Mouse (Mus musculus) liver, embryonic 15.5 days (tissue): ENCODE measurements around the gene Cops7a. TPM values are rescaled to one million over a fixed set of nuclear protein-coding genes. Genes with fewer than 3 reads are reported as not detected.
A peak's percentile ranks its signal among the peaks of the same experiment; 100 is the strongest.

Source experiments
- ATAC-seq: fragments of 200-750 bp; cut with Nextera tagmentation; 2 replicates; pipeline ENCODE4 v1.8.0; 2017; ENCODE audit warnings: moderate number of reproducible peaks, mild to moderate bottlenecking, moderate library complexity; ENCODE audit not compliant: insufficient read depth
- H3K27ac ChIP-seq: fragments of 300-500 bp; sonication (generic); replicated peaks from 2 replicates; pipeline ENCODE4 v1.5.1; 2015; ENCODE audit warnings: mild to moderate bottlenecking, inconsistent platforms
- H3K27me3 ChIP-seq: fragments of 300-500 bp; sonication (generic); 2 replicates; pipeline ENCODE4 v1.6.1; 2015; ENCODE audit warnings: mild to moderate bottlenecking, inconsistent platforms
- H3K36me3 ChIP-seq: fragments of 300-500 bp; sonication (generic); replicated peaks from 2 replicates; pipeline ENCODE4 v1.6.1; 2015; ENCODE audit warnings: moderate library complexity, mild to moderate bottlenecking, inconsistent platforms
- H3K4me1 ChIP-seq: fragments of 300-500 bp; sonication (generic); replicated peaks from 2 replicates; pipeline ENCODE4 v1.6.1; 2015; ENCODE audit warnings: inconsistent platforms
- H3K4me2 ChIP-seq: fragments of 300-500 bp; sonication (generic); 2 replicates; pipeline ENCODE4 v1.6.1; 2015; ENCODE audit warnings: moderate library complexity, mild to moderate bottlenecking, inconsistent platforms
- H3K4me3 ChIP-seq: fragments of 300-500 bp; sonication (generic); replicated peaks from 2 replicates; pipeline ENCODE4 v1.5.1; 2015; ENCODE audit warnings: mild to moderate bottlenecking, inconsistent platforms
- H3K9ac ChIP-seq: fragments of 300-500 bp; sonication (generic); 2 replicates; pipeline ENCODE4 v1.6.1; 2015; ENCODE audit warnings: moderate library complexity, mild to moderate bottlenecking, inconsistent platforms
- H3K9me3 ChIP-seq: fragments of 300-500 bp; sonication (generic); replicated peaks from 2 replicates; pipeline ENCODE4 v1.6.1; 2016; ENCODE audit warnings: inconsistent platforms
- WGBS: fragments of 180-500 bp; shearing (Covaris S2); methylation state at CpG from one replicate; pipeline ENCODE4 v1.1.7; 2015; ENCODE audit warnings: mixed read lengths; ENCODE audit not compliant: insufficient replicate concordance; 5-methylcytosine and 5-hydroxymethylcytosine counted together
- polyA plus RNA-seq: library from polyadenylated mRNA; unstranded; fragments of >200 nt; fragmentation: Nextera tagmentation; extraction: Ambion mirVana; gene quantifications from 2 replicates; pipeline ENCODE4 v1.2.1, GENCODE M21; 2015

The Cops7a gene
- polyA plus RNA-seq, 1 experiment from 2014 or later: 52.4 TPM

GRCm38 (mm10) chr6:124910032-124910431 is 55.3 kb downstream of the Cops7a start:
- H3K9ac ChIP-seq: no peak overlapping the region

More at GRCm38 (mm10) chr6:124910032-124910431, 55.3 kb downstream of the Cops7a start:
- H3K27ac ChIP-seq: no peak overlapping the region
- no peak overlapping the region for H3K4me3 ChIP-seq
- 5% methylated on average over 32 of the region's 32 CpGs for WGBS
- H3K9me3 ChIP-seq: no peaks in the 10 kb centered on the region
- H3K4me2 ChIP-seq: peak overlapping the region; percentile 10; the same call in 1 of the 2 replicates
- peaks cover 19% of the 10 kb centered on the region for H3K4me1 ChIP-seq
- H3K36me3 ChIP-seq: 0 out of 2 replicates have a peak, but pooled peaks cover 5% of the 10 kb centered on the region
- ATAC-seq: no peak
- peaks cover 70% of the 10 kb centered on the region for H3K27me3 ChIP-seq

Other genes with a start within 250 kb of the Cops7a start
- 38.1 and 43.7 TPM in 2 replicates for gene Ptpn6, start 226.8 kb downstream of the Cops7a start, polyA plus RNA-seq
- gene Grcc10, start 224.2 kb downstream of the Cops7a start, polyA plus RNA-seq: 75.9 and 76.4 TPM in 2 replicates
- not detected in 2 replicates for gene Gm45234, start 209.5 kb downstream of the Cops7a start, polyA plus RNA-seq
- 1.3 and 2.0 TPM in 2 replicates for gene Atn1, start 209.0 kb downstream of the Cops7a start, polyA plus RNA-seq
- gene Eno2, start 195.9 kb downstream of the Cops7a start, polyA plus RNA-seq: 0.39 and 0.41 TPM in 2 replicates
- gene Lrrc23, start 185.8 kb downstream of the Cops7a start, polyA plus RNA-seq: not detected in 2 replicates
- gene Spsb2, start 156.9 kb downstream of the Cops7a start, polyA plus RNA-seq: 9.2 and 9.5 TPM in 2 replicates
- gene Tpi1, start 151.2 kb downstream of the Cops7a start, polyA plus RNA-seq: 405 and 414 TPM in 2 replicates
- gene Usp5, start 136.1 kb downstream of the Cops7a start, polyA plus RNA-seq: 54.9 and 55.4 TPM in 2 replicates
- 192 and 194 TPM in 2 replicates for gene Cdca3, start 136.0 kb downstream of the Cops7a start, polyA plus RNA-seq
- gene Gnb3, start 125.3 kb downstream of the Cops7a start, polyA plus RNA-seq: 0.29 and 0.68 TPM in 2 replicates
- 1.6 TPM in 2 replicates for gene P3h3, start 107.8 kb downstream of the Cops7a start, polyA plus RNA-seq
- 0.06 and 0.09 TPM in 2 replicates for gene Gpr162, start 101.6 kb downstream of the Cops7a start, polyA plus RNA-seq
- 0.07 and 0.20 TPM in 2 replicates for gene Cd4, start 77.3 kb downstream of the Cops7a start, polyA plus RNA-seq
- 0.13 and 0.18 TPM in 2 replicates for gene Lag3, start 53.8 kb downstream of the Cops7a start, polyA plus RNA-seq
- gene Ptms, start 45.4 kb downstream of the Cops7a start, polyA plus RNA-seq: 56.2 and 62.7 TPM in 2 replicates
- gene Mlf2, start 34.2 kb downstream of the Cops7a start, polyA plus RNA-seq: 119 and 127 TPM in 2 replicates
- 0.07 TPM in 2 replicates for gene Pianp, start 31.2 kb upstream of the Cops7a start, polyA plus RNA-seq
- 4.1 and 4.7 TPM in 2 replicates for gene Zfp384, start 43.6 kb upstream of the Cops7a start, polyA plus RNA-seq
- 27.6 and 30.9 TPM in 2 replicates for gene Ing4, start 74.2 kb upstream of the Cops7a start, polyA plus RNA-seq
- 1.7 and 2.4 TPM in 2 replicates for gene Acrbp, start 84.2 kb upstream of the Cops7a start, polyA plus RNA-seq
- gene Lpar5, start 102.4 kb upstream of the Cops7a start, polyA plus RNA-seq: 1.3 TPM in 2 replicates
- gene Chd4, start 130.4 kb upstream of the Cops7a start, polyA plus RNA-seq: 22.6 TPM in 2 replicates
- gene Nop2, start 166.4 kb upstream of the Cops7a start, polyA plus RNA-seq: 32.1 and 33.5 TPM in 2 replicates
- 4.3 and 5.2 TPM in 2 replicates for gene Iffo1, start 179.7 kb upstream of the Cops7a start, polyA plus RNA-seq
- gene Gapdh, start 200.9 kb upstream of the Cops7a start, polyA plus RNA-seq: 1,016 and 1,025 TPM in 2 replicates
- gene Ncapd2, start 226.2 kb upstream of the Cops7a start, polyA plus RNA-seq: 93.2 and 109 TPM in 2 replicates
- 145 and 160 TPM in 2 replicates for gene Mrpl51, start 226.3 kb upstream of the Cops7a start, polyA plus RNA-seq